Mouse (Mus musculus) heart, embryonic 10.5 days (tissue): ENCODE results near the gene Plxna3. TPM values are rescaled to one million over a fixed set of nuclear protein-coding genes. Genes with fewer than 3 reads are reported as not detected.

ENCODE experiments used
- DNase-seq: peaks from one replicate; pipeline ENCODE4 v3.0.0-alpha.2; 2017; ENCODE audit warnings: low spot score
- H3K27ac ChIP-seq: fragments of 300-500 bp; sonication (generic); 2 replicates; pipeline ENCODE4 v1.5.1; 2016; ENCODE audit warnings: mild to moderate bottlenecking
- H3K27me3 ChIP-seq: fragments of 300-500 bp; sonication (generic); 2 replicates; pipeline ENCODE4 v1.6.1; 2016; ENCODE audit warnings: mild to moderate bottlenecking; ENCODE audit not compliant: poor library complexity, insufficient read depth, severe bottlenecking
- H3K36me3 ChIP-seq: fragments of 300-500 bp; sonication (generic); 2 replicates; pipeline ENCODE4 v1.6.1; 2016; ENCODE audit warnings: mild to moderate bottlenecking, moderate library complexity
- H3K4me1 ChIP-seq: fragments of 300-500 bp; sonication (generic); 2 replicates; pipeline ENCODE4 v1.6.1; 2016; ENCODE audit warnings: mild to moderate bottlenecking
- H3K4me3 ChIP-seq: fragments of 300-500 bp; sonication (generic); 2 replicates; pipeline ENCODE4 v1.5.1; 2016; ENCODE audit warnings: mild to moderate bottlenecking, moderate library complexity
- H3K9me3 ChIP-seq: fragments of 300-500 bp; sonication (generic); 2 replicates; pipeline ENCODE4 v1.6.1; 2016; ENCODE audit warnings: mild to moderate bottlenecking, moderate library complexity
- whole genome bisulfite sequencing: fragments of 180-500 bp; shearing (Covaris S2); methylation state at CpG from one replicate; pipeline ENCODE4 v1.1.7; 2016; 5-methylcytosine and 5-hydroxymethylcytosine counted together
- polyA plus RNA-seq: library from polyadenylated mRNA; unstranded; fragments of >200 nt; fragmentation: Nextera tagmentation; extraction: Ambion mirVana; gene quantifications from 2 replicates; pipeline ENCODE4 v1.2.1, GENCODE M21; 2016

The Plxna3 gene
- polyA plus RNA-seq = 7.0 and 12.7 TPM in 2 replicates

GRCm38 (mm10) chrX:74328725-74329161, at the start of gene Plxna3:
Gene Plxna3, plus strand, starts transcription at chrX:74329066.
- H3K27ac ChIP-seq = peak within 1 kb of the TSS; percentile 92
- H3K27me3 ChIP-seq = peaks cover 4% of the 10 kb centered on the region; the same call in 1 of the 2 replicates

GRCm38 (mm10) chrX:74281041-74281731, 47.7 kb upstream of the Plxna3 start:
- H3K9me3 ChIP-seq = no peaks in the 10 kb centered on the region

More at GRCm38 (mm10) chrX:74328725-74329161, at the start of gene Plxna3:
- WGBS = 14% methylated on average over 29 of the region's 30 CpGs
- peak within 1 kb of the TSS; percentile 62 for H3K4me3 ChIP-seq
- peaks cover 11% of the 10 kb centered on the region for H3K4me1 ChIP-seq
- H3K9me3 ChIP-seq = no peaks in the 10 kb centered on the region
- DNase-seq = peak; percentile 83
- peaks cover 13% of the 10 kb centered on the region; the same call in 1 of the 2 replicates for H3K36me3 ChIP-seq

GRCm38 (mm10) chrX:74281732-74282394, 47.0 kb upstream of the Plxna3 start, which contains the start of the genes Taz and Dnase1l1:
Gene Taz, plus strand, starts transcription at chrX:74281912.
Gene Dnase1l1, minus strand, starts transcription at chrX:74282337.
- WGBS = 14% methylated on average over 16 of the region's 16 CpGs
- Histone ChIP-seq H3K9me3 (no peaks in the 10 kb centered on the region), H3K27ac (peak within 1 kb of the TSS; percentile 88), H3K4me3 (peak within 1 kb of the TSS; percentile 71), H3K27me3 (no peaks in the 10 kb centered on the region), H3K36me3 (no peaks in the 10 kb centered on the region), H3K4me1 (peaks cover 7% of the 10 kb centered on the region; the same call in 1 of the 2 replicates)
- DNase-seq = peak; percentile 92

More at GRCm38 (mm10) chrX:74281041-74281731, 47.7 kb upstream of the Plxna3 start:
- no peaks in the 10 kb centered on the region for H3K36me3 ChIP-seq
- peak overlapping the region; percentile 71 for H3K4me3 ChIP-seq
- no peaks in the 10 kb centered on the region for H3K27me3 ChIP-seq
- peak overlapping the region; percentile 88 for H3K27ac ChIP-seq
- peaks cover 7% of the 10 kb centered on the region; the same call in 1 of the 2 replicates for H3K4me1 ChIP-seq
- WGBS = 10% methylated on average over 14 of the region's 14 CpGs
- no peak for DNase-seq

GRCm38 (mm10) chrX:74282395-74283091, 46.3 kb upstream of the Plxna3 start:
- H3K27ac ChIP-seq = peak overlapping the region; percentile 88
- peaks cover 7% of the 10 kb centered on the region; the same call in 1 of the 2 replicates for H3K4me1 ChIP-seq
- no peaks in the 10 kb centered on the region for H3K9me3 ChIP-seq
- DNase-seq = peak; percentile 92
- no peaks in the 10 kb centered on the region for H3K27me3 ChIP-seq
- WGBS = 25% methylated on average over 39 of the region's 39 CpGs
- peak overlapping the region; percentile 71 for H3K4me3 ChIP-seq
- H3K36me3 ChIP-seq = no peaks in the 10 kb centered on the region

GRCm38 (mm10) chrX:74283092-74283437, 45.8 kb upstream of the Plxna3 start:
- WGBS = 36% methylated on average over 5 of the region's 5 CpGs
- peaks cover 2% of the 10 kb centered on the region; the same call in 1 of the 2 replicates for H3K36me3 ChIP-seq
- H3K4me1 ChIP-seq = peaks cover 7% of the 10 kb centered on the region; the same call in 1 of the 2 replicates
- peak overlapping the region; percentile 71 for H3K4me3 ChIP-seq
- H3K27ac ChIP-seq = peak overlapping the region; percentile 88
- DNase-seq = no peak
- no peaks in the 10 kb centered on the region for H3K9me3 ChIP-seq
- H3K27me3 ChIP-seq = no peaks in the 10 kb centered on the region

- Histone ChIP-seq H3K4me3 (no peak overlapping the region), H3K36me3 (peaks cover 12% of the 10 kb centered on the region; the same call in 1 of the 2 replicates), H3K27me3 (no peaks in the 10 kb centered on the region), H3K9me3 (no peaks in the 10 kb centered on the region), H3K27ac (no peak overlapping the region), H3K4me1 (no peaks in the 10 kb centered on the region)
- WGBS = 77% methylated on average over 4 of the region's 4 CpGs
- no peak for DNase-seq
Observed at GRCm38 (mm10) chrX:74293431-74293830, 35.4 kb upstream of the Plxna3 start.

GRCm38 (mm10) chrX:74296538-74297448, 32.1 kb upstream of the Plxna3 start, which contains the start of gene Atp6ap1:
Gene Atp6ap1, plus strand, starts transcription at chrX:74297097.
- peak within 1 kb of the TSS; percentile 90 for H3K27ac ChIP-seq
- H3K36me3 ChIP-seq = peaks cover 26% of the 10 kb centered on the region
- no peaks in the 10 kb centered on the region for H3K9me3 ChIP-seq
- H3K4me1 ChIP-seq = no peaks in the 10 kb centered on the region
- peak within 1 kb of the TSS; percentile 79 for H3K4me3 ChIP-seq
- peak; percentile 97 for DNase-seq
- WGBS = 13% methylated on average over 37 of the region's 37 CpGs
- H3K27me3 ChIP-seq = no peaks in the 10 kb centered on the region

- no peak overlapping the region for H3K27ac ChIP-seq
- no peak overlapping the region for H3K4me3 ChIP-seq
- peaks cover 42% of the 10 kb centered on the region for H3K36me3 ChIP-seq
- no peaks in the 10 kb centered on the region for H3K9me3 ChIP-seq
- no peaks in the 10 kb centered on the region for H3K4me1 ChIP-seq
- no peaks in the 10 kb centered on the region for H3K27me3 ChIP-seq
- 87% methylated on average over 1 of the region's 1 CpGs for WGBS
- no peak for DNase-seq
Observed at GRCm38 (mm10) chrX:74298348-74298747, 30.5 kb upstream of the Plxna3 start.

- H3K4me3 ChIP-seq = no peak overlapping the region
- 0 out of 2 replicates have a peak, but pooled peaks cover under 1% of the 10 kb centered on the region for H3K27me3 ChIP-seq
- no peaks in the 10 kb centered on the region for H3K4me1 ChIP-seq
- no peaks in the 10 kb centered on the region for H3K9me3 ChIP-seq
- no peak for DNase-seq
- no peak overlapping the region for H3K27ac ChIP-seq
- peaks cover 51% of the 10 kb centered on the region for H3K36me3 ChIP-seq
- 77% methylated on average over 3 of the region's 3 CpGs for WGBS
Observed at GRCm38 (mm10) chrX:74299721-74300120, 29.1 kb upstream of the Plxna3 start.

- peak within 1 kb of the TSS; percentile 66 for H3K4me3 ChIP-seq
- peaks cover 76% of the 10 kb centered on the region for H3K36me3 ChIP-seq
- no peaks in the 10 kb centered on the region for H3K9me3 ChIP-seq
- H3K27ac ChIP-seq = peak within 1 kb of the TSS; percentile 93
- H3K4me1 ChIP-seq = peaks cover 9% of the 10 kb centered on the region; the same call in 1 of the 2 replicates
- 13% methylated on average over 40 of the region's 41 CpGs for WGBS
- H3K27me3 ChIP-seq = 0 out of 2 replicates have a peak, but pooled peaks cover 3% of the 10 kb centered on the region
- peak; percentile 86 for DNase-seq
Observed at GRCm38 (mm10) chrX:74304867-74305700, 23.8 kb upstream of the Plxna3 start, which contains the start of gene Gdi1. Gene Gdi1, plus strand, starts transcription at chrX:74304998.
